Mouse (Mus musculus) brown adipose tissue, adult 24 weeks (tissue): ENCODE data around the gene Ednra. TPM values are rescaled to one million over a fixed set of nuclear protein-coding genes. Genes with fewer than 3 reads are reported as not detected.
A peak's percentile ranks its signal among the peaks of the same experiment; 100 is the strongest.

Source experiments
- H3K27ac ChIP-seq: fragments of 200-500 bp; replicated peaks from 2 replicates; pipeline ENCODE4 v1.5.1; 2012; ENCODE audit warnings: low read depth, mild to moderate bottlenecking, low read length
- H3K4me1 ChIP-seq: fragments of 200-500 bp; 2 replicates; pipeline ENCODE4 v1.6.1; 2012; ENCODE audit warnings: low read length, mixed read lengths; ENCODE audit not compliant: control insufficient read depth, insufficient read depth, insufficient read length
- H3K4me3 ChIP-seq: fragments of 200-500 bp; 2 replicates; pipeline ENCODE4 v1.5.1; 2012; ENCODE audit warnings: low read depth, mild to moderate bottlenecking, low read length, moderate library complexity; ENCODE audit not compliant: insufficient read depth
- polyA plus RNA-seq: library from polyadenylated mRNA; stranded (reverse); fragments of >200 nt; gene quantifications from 2 replicates; pipeline ENCODE4 v1.2.4, GENCODE M21; 2012; ENCODE audit not compliant: missing spikeins, insufficient read depth, insufficient read length

The Ednra gene
- polyA plus RNA-seq, 1 experiment: 2.4 TPM

- no peak overlapping the region for H3K27ac ChIP-seq
- H3K4me1 ChIP-seq: no peaks in the 10 kb centered on the region
- no peak overlapping the region for H3K4me3 ChIP-seq
Measured at GRCm38 (mm10) chr8:77738419-77738818, 14.2 kb upstream of the Ednra start.

DNA sequence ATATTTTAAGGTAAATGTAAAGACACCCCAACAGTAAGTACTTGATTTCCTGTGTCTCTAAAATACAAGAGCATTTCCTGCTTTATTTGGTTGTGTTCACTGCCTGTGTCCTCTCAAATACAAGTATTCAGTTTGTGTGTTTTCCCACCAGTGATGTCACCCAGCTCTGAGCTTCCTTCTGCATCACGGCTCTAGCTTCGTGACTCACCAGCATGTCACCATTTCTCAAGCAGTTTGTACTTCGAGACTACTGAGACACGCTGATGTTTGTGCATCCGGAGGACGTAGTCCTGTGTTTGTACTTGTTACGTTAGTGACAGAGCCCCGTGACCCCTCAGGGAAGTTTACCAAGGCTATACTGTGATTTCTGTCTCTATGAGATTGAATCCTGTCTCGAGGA, 13.1 kb upstream of the Ednra start:
- H3K4me1 ChIP-seq: no peaks in the 10 kb centered on the region
- no peak overlapping the region for H3K27ac ChIP-seq

DNA sequence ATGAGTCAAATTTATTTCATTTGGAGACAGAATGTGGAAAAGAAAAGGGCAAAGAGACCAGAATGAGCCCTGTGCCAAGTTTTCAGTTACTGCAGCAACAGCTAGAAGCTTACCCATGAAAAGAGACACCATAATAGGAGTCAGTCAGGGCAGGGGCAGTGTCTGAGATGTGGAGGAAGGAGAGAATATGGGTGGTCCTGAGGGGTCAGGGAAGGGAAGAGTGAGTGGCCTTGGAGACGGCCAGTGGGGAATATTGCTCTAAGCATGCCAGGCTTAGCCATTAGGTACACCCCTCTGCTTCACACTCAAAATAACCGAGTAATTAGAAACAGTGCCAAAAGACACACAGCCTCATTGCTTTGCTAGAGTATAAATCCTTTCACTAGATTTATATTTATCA, 9.5 kb upstream of the Ednra start:
- H3K27ac ChIP-seq: no peak overlapping the region
- no peak overlapping the region for H3K4me3 ChIP-seq

More for the DNA sequence above, 13.1 kb upstream of the Ednra start:
- H3K4me3 ChIP-seq: no peak overlapping the region

DNA sequence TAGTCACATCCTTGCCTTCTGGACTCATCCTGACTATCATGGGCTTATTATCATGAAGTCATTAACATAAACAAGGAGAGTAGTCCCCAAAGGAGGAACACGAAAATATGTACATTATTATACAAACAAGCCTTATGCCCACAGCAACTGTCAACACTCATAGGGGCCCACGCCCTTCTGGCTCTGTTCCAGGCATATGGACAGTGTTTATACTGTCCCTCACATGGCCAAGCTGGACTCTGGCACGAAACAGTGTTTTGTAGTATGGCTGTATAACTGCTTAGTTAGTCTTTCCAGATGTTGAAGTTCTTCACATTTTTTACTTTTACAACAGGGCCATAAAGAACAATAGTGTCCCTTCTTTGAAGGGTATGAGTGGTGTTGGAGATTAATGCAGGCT, 8.7 kb upstream of the Ednra start:
- Histone ChIP-seq H3K27ac (no peak overlapping the region), H3K4me3 (no peak overlapping the region), H3K4me1 (no peaks in the 10 kb centered on the region)

More for the DNA sequence above, 9.5 kb upstream of the Ednra start:
- no peaks in the 10 kb centered on the region for H3K4me1 ChIP-seq

DNA sequence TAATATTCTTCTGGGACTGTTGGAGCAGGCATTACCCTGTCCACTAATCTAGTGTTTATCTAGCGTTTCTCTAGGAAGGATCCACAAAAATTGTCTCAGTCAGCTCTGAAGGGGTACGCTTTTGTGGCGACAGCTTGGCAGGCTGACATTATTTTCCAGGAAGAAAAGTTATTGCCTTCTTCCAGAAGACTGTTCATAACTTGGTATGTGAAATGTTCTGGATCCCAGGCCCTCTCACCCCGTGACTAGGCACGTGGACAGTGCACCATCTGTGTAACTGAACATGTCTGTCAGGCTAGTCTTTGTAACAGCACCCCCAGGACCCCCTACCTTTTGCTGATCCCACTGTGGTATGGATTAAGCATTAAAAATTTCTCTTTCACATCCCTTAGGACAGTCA, 1.1 kb upstream of the Ednra start:
- Histone ChIP-seq H3K4me3 (no peak overlapping the region), H3K4me1 (no peaks in the 10 kb centered on the region), H3K27ac (no peak overlapping the region)

- H3K4me1 ChIP-seq: no peaks in the 10 kb centered on the region
- H3K4me3 ChIP-seq: peak overlapping the region; percentile 53
- H3K27ac ChIP-seq: peak overlapping the region; percentile 22; the same call in 1 of the 2 replicates
Measured at GRCm38 (mm10) chr8:77723534-77724045, 674 bp downstream of the Ednra start.

GRCm38 (mm10) chr8:77723018-77723417, 1.2 kb downstream of the Ednra start:
- H3K27ac ChIP-seq: peak overlapping the region; percentile 22; the same call in 1 of the 2 replicates
- H3K4me1 ChIP-seq: no peaks in the 10 kb centered on the region
- peak overlapping the region; percentile 20; the same call in 1 of the 2 replicates for H3K4me3 ChIP-seq

DNA sequence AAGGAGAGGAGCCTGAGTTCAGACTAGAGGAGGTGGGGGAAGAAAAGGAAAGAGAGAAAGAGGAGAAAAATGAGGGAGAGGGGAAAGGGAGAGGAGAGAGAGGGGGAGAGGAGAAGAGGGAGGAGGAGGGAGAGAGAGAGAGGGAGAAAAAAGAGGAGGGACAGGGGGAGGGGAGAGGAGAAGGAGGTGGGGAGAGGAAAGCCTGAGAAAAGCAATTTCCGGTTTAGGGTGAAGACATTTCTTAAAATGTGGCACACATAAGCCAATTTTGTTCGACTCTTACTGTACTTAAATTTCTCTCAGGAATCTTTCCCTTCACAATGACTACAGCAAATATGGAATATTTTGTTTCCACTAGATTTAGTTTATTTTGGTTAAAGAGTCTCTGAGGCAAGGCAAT, 5.3 kb downstream of the Ednra start:
- Histone ChIP-seq H3K4me3 (no peak overlapping the region), H3K27ac (no peak overlapping the region), H3K4me1 (no peaks in the 10 kb centered on the region)

- Histone ChIP-seq H3K4me1 (no peaks in the 10 kb centered on the region), H3K4me3 (no peak overlapping the region), H3K27ac (no peak overlapping the region)
Measured at GRCm38 (mm10) chr8:77717036-77717435, 7.2 kb downstream of the Ednra start.

DNA sequence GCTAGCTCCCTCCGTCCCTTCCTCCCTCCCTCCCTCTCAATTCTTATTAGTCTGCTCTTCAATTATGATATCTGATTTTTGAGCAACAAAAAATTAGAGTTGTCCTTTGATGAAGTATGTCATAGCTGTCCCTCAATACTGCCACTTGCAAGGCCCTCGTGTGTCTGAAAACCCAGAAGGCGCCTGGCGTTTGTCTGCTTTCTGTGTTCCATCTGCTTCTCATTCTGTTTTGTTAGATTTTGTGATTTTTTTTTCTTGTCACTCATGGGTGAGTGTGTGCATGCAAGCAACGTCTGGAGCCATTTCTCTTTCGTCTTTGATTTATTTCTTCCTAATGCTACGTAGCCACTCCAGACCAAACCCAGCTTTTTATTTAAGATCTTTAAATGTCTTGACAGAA, 9.8 kb downstream of the Ednra start:
- Histone ChIP-seq H3K4me1 (peaks cover 2% of the 10 kb centered on the region; the same call in 1 of the 2 replicates), H3K27ac (no peak overlapping the region), H3K4me3 (no peak overlapping the region)

DNA sequence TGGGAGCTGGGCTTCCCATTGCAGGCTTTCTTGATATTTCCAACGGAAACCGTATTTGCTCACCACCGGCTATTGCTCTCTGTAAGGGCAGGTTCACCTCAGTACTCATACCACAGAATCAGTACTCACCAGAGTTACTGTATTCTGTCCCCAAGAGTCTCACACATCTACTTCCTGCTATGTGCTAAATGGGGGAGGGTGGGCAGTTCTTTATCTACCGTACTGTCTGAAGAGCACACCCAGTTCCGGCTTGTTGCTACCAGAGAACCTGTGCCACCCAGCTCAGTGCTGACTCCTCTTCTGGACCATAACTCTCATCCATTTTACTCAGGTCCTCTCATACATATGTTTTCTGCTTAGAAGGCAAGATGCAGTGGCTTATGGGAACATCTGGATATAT, 10.6 kb downstream of the Ednra start:
- Histone ChIP-seq H3K4me3 (no peak overlapping the region), H3K4me1 (peaks cover 2% of the 10 kb centered on the region; the same call in 1 of the 2 replicates), H3K27ac (no peak overlapping the region)

DNA sequence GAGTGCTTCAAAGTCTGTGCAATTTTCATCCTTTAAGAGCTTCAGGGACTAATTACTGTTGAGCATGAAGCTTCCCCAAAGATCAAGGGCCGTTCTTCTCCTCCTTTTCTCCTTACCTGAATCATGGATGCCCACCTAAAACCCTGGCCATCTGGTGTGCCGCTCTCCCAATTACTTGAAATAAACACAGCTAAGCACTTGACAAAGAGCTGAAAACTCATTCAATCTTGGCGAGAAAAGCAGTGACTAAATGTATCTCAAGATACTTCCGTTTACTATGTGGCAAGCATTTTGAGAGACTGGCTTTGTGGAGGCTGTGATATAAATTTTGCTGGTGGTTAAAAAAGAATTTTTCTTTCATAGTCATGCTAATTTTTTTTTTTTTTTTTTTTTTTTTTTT, 19.5 kb downstream of the Ednra start:
- Histone ChIP-seq H3K27ac (no peak overlapping the region), H3K4me1 (no peaks in the 10 kb centered on the region), H3K4me3 (no peak overlapping the region)

GRCm38 (mm10) chr8:77698028-77698427, 26.2 kb downstream of the Ednra start:
- Histone ChIP-seq H3K4me1 (no peaks in the 10 kb centered on the region), H3K4me3 (no peak overlapping the region), H3K27ac (no peak overlapping the region)

DNA sequence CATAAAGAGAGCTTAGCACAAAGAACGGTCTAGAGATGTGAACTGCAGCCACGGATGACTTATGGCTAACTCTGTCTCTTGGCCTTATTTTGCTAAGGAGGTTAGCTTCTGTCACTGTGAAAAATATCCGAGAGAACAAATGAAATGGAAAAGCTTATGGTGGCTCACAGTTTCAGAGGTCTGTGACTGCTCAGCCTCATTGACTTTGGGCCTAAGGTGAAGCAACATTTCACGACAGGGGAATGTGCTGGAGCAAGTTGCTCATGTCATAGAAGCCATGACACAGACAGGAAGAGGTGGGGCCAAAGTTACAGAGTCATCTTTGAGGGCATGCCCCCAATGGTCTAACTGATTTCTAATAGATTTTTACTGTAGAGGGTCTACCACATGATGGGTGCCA, 28.1 kb downstream of the Ednra start:
- Histone ChIP-seq H3K27ac (no peak overlapping the region), H3K4me3 (no peak overlapping the region), H3K4me1 (no peaks in the 10 kb centered on the region)

DNA sequence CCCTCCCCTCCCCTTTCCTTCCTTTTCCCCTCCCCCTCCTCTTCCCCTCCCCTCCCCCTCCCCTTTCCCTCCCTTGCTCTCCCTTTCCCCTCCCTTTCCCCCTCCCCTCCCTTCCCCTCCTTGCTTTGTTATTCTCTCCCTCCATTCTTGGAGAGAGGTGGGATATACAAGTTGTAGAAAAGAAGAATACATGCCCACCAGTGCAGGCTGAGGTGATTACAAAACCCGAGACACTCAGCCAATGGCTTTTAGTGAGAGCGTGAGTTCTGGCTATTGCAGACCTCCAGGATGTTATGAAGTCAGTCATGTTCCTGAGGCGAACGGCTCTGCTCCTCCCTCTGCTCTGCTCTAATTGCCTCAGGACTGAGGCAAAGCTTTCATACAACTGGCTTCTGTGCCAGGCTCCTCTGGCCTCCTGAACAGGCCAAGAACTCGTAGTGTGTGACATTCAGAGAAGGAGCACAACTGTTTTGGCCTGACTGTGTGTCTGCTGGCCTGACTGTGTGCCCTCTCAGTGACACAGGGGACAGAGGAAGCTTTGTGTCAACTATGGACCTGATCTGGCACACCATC, 28.7 kb downstream of the Ednra start:
- Histone ChIP-seq H3K4me3 (no peak overlapping the region), H3K4me1 (no peaks in the 10 kb centered on the region), H3K27ac (no peak overlapping the region)

- H3K4me3 ChIP-seq: no peak overlapping the region
- no peak overlapping the region for H3K27ac ChIP-seq
- H3K4me1 ChIP-seq: no peaks in the 10 kb centered on the region
Measured at GRCm38 (mm10) chr8:77695070-77695469, 29.2 kb downstream of the Ednra start.
